Mouse (Mus musculus) stomach, embryonic 16.5 days (tissue): ENCODE data around the gene Kcna7. TPM values are rescaled to one million over a fixed set of nuclear protein-coding genes. Genes with fewer than 3 reads are reported as not detected.

ENCODE experiments used
- ATAC-seq: fragments of 200-750 bp; cut with Nextera tagmentation; 2 replicates; pipeline ENCODE4 v1.8.0; 2017; ENCODE audit warnings: moderate number of reproducible peaks, moderate TSS enrichment; ENCODE audit not compliant: insufficient read depth, low FRiP score
- H3K27ac ChIP-seq: fragments of 300-500 bp; sonication (generic); 2 replicates; pipeline ENCODE4 v1.5.1; 2014; ENCODE audit warnings: low read length
- H3K27me3 ChIP-seq: fragments of 300-500 bp; sonication (generic); 2 replicates; pipeline ENCODE4 v1.6.1; 2014; ENCODE audit warnings: low read length, control low read depth, mixed read lengths; ENCODE audit not compliant: control insufficient read depth, insufficient read depth
- H3K36me3 ChIP-seq: fragments of 300-500 bp; sonication (generic); 2 replicates; pipeline ENCODE4 v1.6.1; 2014; ENCODE audit warnings: low read length; ENCODE audit not compliant: control insufficient read depth, insufficient read depth
- H3K4me1 ChIP-seq: fragments of 300-500 bp; sonication (generic); 2 replicates; pipeline ENCODE4 v1.6.1; 2014; ENCODE audit warnings: low read length, control low read depth, mixed read lengths; ENCODE audit not compliant: control insufficient read depth, insufficient read depth
- H3K4me2 ChIP-seq: fragments of 300-500 bp; sonication (generic); 2 replicates; pipeline ENCODE4 v1.6.1; 2014; ENCODE audit warnings: low read depth, low read length, mixed read lengths
- H3K4me3 ChIP-seq: fragments of 300-500 bp; sonication (generic); replicated peaks from 2 replicates; pipeline ENCODE4 v1.5.1; 2014; ENCODE audit warnings: mild to moderate bottlenecking, low read length
- H3K9ac ChIP-seq: fragments of 300-500 bp; sonication (generic); 2 replicates; pipeline ENCODE4 v1.6.1; 2014; ENCODE audit warnings: low read length
- H3K9me3 ChIP-seq: fragments of 300-500 bp; sonication (generic); replicated peaks from 2 replicates; pipeline ENCODE4 v1.6.1; 2016; ENCODE audit warnings: low read length, control low read depth; ENCODE audit not compliant: control insufficient read depth
- WGBS: fragments of 180-500 bp; shearing (Covaris S2); extraction: QIAGEN DNeasy Blood & Tissue Kit; methylation state at CpG from one replicate; pipeline ENCODE4 v1.1.7; 2014; 5-methylcytosine and 5-hydroxymethylcytosine counted together
- polyA plus RNA-seq: library from polyadenylated mRNA; unstranded; fragments of >200 nt; fragmentation: Nextera tagmentation; extraction: Ambion mirVana; gene quantifications from 2 replicates; pipeline ENCODE4 v1.2.1, GENCODE M21; 2015

Gene Kcna7
- polyA plus RNA-seq, 1 experiment from 2014 or later = 0.09 TPM

DNA sequence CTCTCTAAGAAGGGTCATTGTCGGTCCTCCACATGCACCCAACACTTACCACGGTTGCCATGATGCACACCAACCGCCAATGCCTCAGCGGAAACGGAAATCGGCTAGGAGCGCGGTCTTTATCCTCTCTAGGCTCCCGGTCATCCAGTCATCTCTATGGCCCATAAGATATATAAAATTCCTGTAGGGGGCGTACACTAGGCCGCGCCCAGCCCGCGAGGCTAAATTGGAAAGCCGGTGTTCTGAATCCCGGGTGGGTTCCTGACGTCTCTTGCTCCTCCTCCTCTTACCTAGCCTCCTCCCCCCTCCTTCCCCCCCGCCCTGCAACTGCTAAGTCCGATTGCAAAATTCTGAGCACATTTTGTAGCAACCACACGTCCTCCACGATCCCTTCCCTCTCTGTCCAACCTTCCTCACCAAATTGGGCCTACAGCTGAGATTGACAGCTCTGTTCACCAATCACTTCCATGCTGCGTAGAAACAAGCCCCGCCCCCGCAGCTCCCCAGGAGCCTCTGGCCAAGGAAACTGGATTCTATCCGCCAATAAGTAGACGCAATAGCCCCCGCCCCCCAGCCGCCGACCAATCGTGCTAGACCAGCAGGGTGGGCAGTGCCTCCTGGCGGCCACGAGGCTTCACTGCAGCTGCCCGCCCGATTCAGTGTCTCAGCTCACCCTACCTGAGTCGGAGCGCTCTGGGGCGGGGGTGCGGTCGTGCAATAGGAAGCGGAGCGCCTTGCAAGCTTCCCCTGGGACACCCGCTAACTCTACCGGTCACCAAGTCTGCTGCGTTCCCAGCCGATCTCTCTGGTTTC, 29.0 kb downstream of the Kcna7 start, which contains the start of gene Gys1:
Gene Gys1, plus strand, starts transcription at position 642 of the 813 bp plus-strand sequence.
- Histone ChIP-seq H3K9me3 (no peaks in the 10 kb centered on the region), H3K4me1 (peaks cover 37% of the 10 kb centered on the region), H3K27ac (peak within 1 kb of the TSS; percentile 88), H3K9ac (peak within 1 kb of the TSS; percentile 87), H3K4me2 (peak within 1 kb of the TSS; percentile 89), H3K36me3 (no peaks in the 10 kb centered on the region; the same call in 1 of the 2 replicates), H3K4me3 (peak within 1 kb of the TSS; percentile 81), H3K27me3 (no peaks in the 10 kb centered on the region)
- under 1% methylated on average over 45 of the region's 45 CpGs for WGBS
- peak; percentile 97 for ATAC-seq

DNA sequence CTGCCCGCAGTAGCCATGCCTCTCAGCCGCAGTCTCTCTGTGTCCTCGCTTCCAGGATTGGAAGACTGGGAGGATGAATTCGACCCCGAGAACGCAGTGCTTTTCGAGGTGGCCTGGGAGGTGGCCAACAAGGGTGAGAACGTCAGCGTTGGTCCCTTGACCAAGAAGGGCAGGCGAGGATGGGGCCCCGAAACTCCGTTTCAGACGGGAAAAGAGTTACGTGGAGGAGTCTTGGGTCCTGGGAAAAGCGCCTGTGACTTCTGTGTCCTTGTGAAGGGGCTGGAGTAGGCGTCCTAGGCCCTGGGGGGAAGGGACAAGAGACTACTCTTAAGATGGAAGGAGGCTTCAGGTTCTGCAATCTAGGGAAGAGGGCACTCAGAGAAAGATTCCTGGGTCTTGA, 29.6 kb downstream of the Kcna7 start:
- ATAC-seq = no peak
- peak overlapping the region; percentile 87 for H3K9ac ChIP-seq
- H3K4me2 ChIP-seq = peak overlapping the region; percentile 56
- H3K36me3 ChIP-seq = no peaks in the 10 kb centered on the region; the same call in 1 of the 2 replicates
- H3K4me3 ChIP-seq = peak overlapping the region; percentile 81
- no peaks in the 10 kb centered on the region for H3K9me3 ChIP-seq
- H3K27ac ChIP-seq = peak overlapping the region; percentile 78
- WGBS = under 1% methylated on average over 16 of the region's 16 CpGs
- H3K27me3 ChIP-seq = no peaks in the 10 kb centered on the region
- peaks cover 37% of the 10 kb centered on the region for H3K4me1 ChIP-seq

DNA sequence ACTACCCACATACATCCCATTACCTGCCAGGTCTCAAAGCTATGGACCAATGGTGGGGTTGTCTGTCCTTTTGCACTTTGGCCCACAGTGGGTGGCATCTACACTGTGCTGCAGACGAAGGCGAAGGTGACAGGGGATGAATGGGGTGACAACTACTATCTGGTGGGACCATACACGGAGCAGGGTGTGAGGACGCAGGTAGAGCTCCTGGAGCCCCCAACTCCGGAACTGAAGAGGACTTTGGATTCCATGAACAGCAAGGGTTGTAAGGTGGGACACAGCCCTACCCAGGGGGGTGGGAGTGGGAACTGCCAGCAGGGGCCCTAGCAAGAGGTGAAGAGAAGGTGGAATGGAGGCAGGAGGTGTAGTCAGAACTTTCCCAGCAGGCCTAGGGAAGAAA, 31.0 kb downstream of the Kcna7 start:
- peaks cover 37% of the 10 kb centered on the region for H3K4me1 ChIP-seq
- H3K9ac ChIP-seq = peak overlapping the region; percentile 28; the same call in 1 of the 2 replicates
- peak overlapping the region; percentile 56; the same call in 1 of the 2 replicates for H3K4me2 ChIP-seq
- WGBS = 90% methylated on average over 5 of the region's 5 CpGs
- no peaks in the 10 kb centered on the region; the same call in 1 of the 2 replicates for H3K36me3 ChIP-seq
- H3K4me3 ChIP-seq = no peak overlapping the region
- H3K27me3 ChIP-seq = no peaks in the 10 kb centered on the region
- no peak for ATAC-seq
- H3K27ac ChIP-seq = no peak overlapping the region
- no peaks in the 10 kb centered on the region for H3K9me3 ChIP-seq

DNA sequence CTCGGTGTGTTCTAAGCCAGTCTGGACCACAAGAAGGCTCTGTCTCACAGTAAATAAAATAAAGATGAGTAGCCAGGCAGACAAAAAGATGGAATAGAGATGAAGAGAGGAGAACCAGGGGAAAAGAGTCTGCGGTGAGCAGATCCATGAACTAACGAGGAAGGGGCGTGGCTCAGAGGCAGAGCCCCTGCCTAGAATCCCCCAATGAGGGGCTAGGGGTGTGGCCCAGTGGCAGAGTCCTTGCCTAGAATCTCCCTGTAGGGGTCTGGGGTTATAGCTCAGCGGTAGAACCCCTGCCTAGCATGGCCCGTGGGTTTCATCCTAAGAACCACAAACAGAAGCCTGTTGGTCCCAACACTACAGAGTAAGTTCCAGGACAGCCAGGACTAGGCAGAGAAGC, 31.6 kb downstream of the Kcna7 start:
- Histone ChIP-seq H3K4me2 (peak overlapping the region; percentile 36; the same call in 1 of the 2 replicates), H3K27ac (no peak overlapping the region), H3K4me3 (no peak overlapping the region), H3K9me3 (no peaks in the 10 kb centered on the region), H3K36me3 (no peaks in the 10 kb centered on the region), H3K4me1 (peaks cover 37% of the 10 kb centered on the region), H3K27me3 (no peaks in the 10 kb centered on the region), H3K9ac (peak overlapping the region; percentile 53; the same call in 1 of the 2 replicates)
- 48% methylated on average over 6 of the region's 6 CpGs for WGBS
- ATAC-seq = no peak

DNA sequence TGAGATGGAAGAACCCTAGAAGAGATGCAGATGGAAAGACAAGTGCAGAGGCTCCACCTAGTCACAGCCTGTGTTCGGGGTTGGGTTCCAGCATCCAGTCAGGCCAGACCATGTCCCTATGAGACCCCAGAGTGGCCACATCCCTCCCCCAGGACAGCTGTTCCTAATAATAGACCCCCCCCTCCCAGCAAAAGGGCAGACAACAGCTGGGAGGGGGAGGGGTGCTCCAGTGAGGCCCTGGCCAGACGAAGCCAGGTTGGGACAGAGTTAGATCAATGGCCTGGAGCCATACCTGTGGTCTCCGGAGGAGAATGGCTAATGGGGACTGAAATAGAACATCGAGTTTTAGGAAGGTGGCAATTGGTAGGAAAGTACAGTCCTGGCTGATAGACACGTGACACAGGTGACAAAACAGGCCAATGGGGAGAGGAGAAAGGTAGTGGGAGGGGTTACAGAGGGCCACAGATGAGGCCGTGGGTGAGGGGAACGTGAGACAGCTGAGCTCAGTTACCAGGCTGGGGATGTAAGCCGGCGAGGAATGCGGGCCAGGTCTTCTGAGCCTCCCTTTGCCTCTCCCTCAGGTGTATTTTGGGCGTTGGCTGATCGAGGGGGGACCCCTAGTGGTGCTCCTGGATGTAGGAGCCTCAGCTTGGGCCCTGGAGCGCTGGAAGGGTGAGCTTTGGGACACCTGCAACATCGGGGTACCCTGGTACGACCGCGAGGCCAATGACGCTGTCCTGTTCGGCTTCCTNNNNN, 32.2 kb downstream of the Kcna7 start, which contains the start of gene Ruvbl2:
Gene Ruvbl2, minus strand, starts transcription at position 576 of the 756 bp plus-strand sequence.
- WGBS = 26% methylated on average over 19 of the region's 19 CpGs
- Histone ChIP-seq H3K36me3 (no peaks in the 10 kb centered on the region), H3K4me3 (no peak within 1 kb of the TSS), H3K4me2 (peak within 1 kb of the TSS; percentile 36), H3K27ac (no peak within 1 kb of the TSS), H3K27me3 (no peaks in the 10 kb centered on the region), H3K4me1 (peaks cover 35% of the 10 kb centered on the region), H3K9ac (peak within 1 kb of the TSS; percentile 53; the same call in 1 of the 2 replicates), H3K9me3 (no peaks in the 10 kb centered on the region)
- ATAC-seq = no peak

DNA sequence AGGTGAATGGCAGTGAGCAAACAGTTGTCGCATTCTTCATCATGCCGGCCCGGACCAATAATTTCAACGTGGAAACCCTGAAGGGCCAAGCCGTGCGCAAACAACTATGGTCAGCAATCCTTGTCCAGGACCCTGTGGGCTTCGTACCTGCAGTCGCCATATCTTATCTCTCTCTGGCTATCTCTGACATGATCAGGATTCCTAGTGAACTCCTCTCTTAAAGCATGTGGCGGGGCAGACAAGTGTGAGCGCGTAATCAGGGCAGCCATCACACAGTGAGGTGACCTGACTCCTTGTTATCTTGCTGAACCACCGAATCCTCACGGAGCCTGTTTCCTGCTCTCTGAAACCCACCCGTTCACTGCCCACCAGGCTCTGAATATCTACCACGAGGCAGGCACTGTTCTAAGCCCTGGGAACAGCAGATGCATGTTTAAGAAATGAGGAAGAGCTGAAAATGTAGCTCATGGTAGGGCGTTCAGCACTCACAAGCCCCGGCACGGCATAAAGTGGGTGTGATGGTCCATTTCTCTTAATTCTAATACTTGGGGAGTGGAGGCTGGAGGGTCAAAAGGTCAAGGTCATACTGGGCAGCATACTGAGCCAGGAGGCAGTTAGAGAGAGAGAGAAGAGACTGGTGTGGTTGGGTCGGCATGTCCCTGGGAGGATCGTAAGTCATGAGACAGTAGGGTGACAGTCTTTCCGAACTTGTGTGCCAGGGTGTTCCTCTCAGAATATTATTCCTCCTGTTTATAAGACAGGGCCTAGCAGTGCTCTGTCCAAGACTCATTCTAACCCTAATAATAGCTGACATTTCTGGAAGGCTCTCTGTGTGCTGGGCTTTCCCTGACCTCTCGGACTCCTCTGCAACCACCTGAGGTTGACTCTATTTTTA, 38.3 kb downstream of the Kcna7 start:
- Histone ChIP-seq H3K4me2 (no peak overlapping the region), H3K4me3 (no peak overlapping the region), H3K27ac (no peak overlapping the region), H3K9ac (no peak overlapping the region), H3K9me3 (no peaks in the 10 kb centered on the region), H3K4me1 (no peaks in the 10 kb centered on the region), H3K27me3 (no peaks in the 10 kb centered on the region), H3K36me3 (no peaks in the 10 kb centered on the region)
- ATAC-seq = no peak
- WGBS = 76% methylated on average over 22 of the region's 22 CpGs

DNA sequence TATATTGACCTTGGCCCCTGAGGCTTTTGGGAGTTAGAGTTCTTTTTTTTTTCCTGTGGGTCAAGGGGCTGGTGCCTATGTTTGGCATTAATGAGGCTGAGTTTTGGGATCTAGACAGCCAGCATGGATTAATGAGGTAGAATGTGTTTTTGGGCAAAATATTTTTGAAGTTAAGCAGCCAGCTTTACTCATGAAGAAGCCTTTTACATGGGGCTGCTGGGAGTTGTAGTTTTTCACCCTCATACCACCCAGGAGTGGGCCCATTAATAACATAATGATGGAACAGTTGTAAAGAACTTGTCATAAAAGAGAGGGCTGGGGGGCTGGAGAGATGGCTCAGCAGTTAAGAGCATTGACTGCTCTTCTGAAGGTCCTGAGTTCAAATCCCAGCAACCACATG, 41.1 kb downstream of the Kcna7 start:
- no peaks in the 10 kb centered on the region for H3K4me1 ChIP-seq
- no peak overlapping the region for H3K4me3 ChIP-seq
- H3K9me3 ChIP-seq = no peaks in the 10 kb centered on the region
- no peaks in the 10 kb centered on the region for H3K27me3 ChIP-seq
- no peak overlapping the region for H3K4me2 ChIP-seq
- no peak for ATAC-seq
- H3K36me3 ChIP-seq = no peaks in the 10 kb centered on the region
- H3K27ac ChIP-seq = no peak overlapping the region
- H3K9ac ChIP-seq = no peak overlapping the region

DNA sequence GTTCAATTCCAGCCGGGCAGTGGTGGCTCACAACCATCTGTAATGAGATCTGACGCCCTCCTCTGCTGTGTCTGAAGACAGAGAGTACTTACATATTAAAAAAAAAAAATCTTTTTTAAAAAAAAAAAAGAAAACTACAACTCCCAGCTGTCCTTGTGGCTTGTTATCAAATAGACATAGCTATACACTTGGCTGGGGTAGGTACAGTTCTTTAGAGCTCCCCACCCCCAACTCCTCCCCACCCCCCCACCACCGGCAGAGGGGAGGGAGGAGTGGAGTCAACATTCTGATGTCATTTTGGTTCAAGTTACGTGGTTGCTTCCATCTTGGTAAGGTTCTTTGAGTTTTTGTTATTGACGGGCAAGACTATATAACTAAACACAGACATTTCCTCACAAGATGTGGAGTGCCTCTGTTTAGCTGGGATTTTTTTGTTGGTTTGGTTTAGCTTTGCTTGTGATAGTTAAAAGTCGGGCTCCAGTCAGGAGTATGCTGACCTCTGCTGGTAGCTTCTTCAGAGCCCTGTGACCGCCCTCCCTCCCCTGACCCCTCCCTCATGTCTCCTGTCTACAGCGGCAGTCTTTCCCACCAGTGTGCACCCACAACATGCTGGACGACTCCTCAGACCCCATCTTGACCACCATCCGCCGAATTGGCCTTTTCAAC, 42.0 kb downstream of the Kcna7 start:
- Histone ChIP-seq H3K9ac (no peak overlapping the region), H3K4me1 (no peaks in the 10 kb centered on the region), H3K4me2 (no peak overlapping the region), H3K4me3 (no peak overlapping the region), H3K9me3 (no peaks in the 10 kb centered on the region), H3K36me3 (no peaks in the 10 kb centered on the region), H3K27me3 (no peaks in the 10 kb centered on the region), H3K27ac (no peak overlapping the region)
- ATAC-seq = no peak
- WGBS = 30% methylated on average over 11 of the region's 11 CpGs
